Mouse (Mus musculus): ENCODE data around the gene Lsm7. TPM values are rescaled to one million over a fixed set of nuclear protein-coding genes. Genes with fewer than 3 reads are reported as not detected.
A peak's percentile ranks its signal among the peaks of the same experiment; 100 is the strongest.

The Lsm7 gene
- polyA plus RNA-seq, 1 experiment from 2014 or later, result 290 TPM

GRCm38 (mm10) chr10:80880901-80881300 is 25.9 kb upstream of the Lsm7 start:
- no peaks in the 10 kb centered on the region for H3K36me3 ChIP-seq (ENCODE audit: control insufficient read depth, insufficient read depth, low read length)
- no peak overlapping the region for H3K27ac ChIP-seq (ENCODE audit: low read depth, low read length)
- WGBS, result 81% methylated on average over 2 of the region's 2 CpGs
- ATAC-seq (ENCODE audit: low FRiP score) (no peak), DNase-seq (ENCODE audit: low spot score, missing footprints) (no peak)
- H3K4me1 ChIP-seq (ENCODE audit: control insufficient read depth, insufficient read depth, low read length), result no peaks in the 10 kb centered on the region
- no peaks in the 10 kb centered on the region for H3K27me3 ChIP-seq (ENCODE audit: control insufficient read depth, insufficient read depth, low read length)
- no peak overlapping the region for H3K4me2 ChIP-seq
- H3K9me3 ChIP-seq (ENCODE audit: control insufficient read depth, low read length), result no peaks in the 10 kb centered on the region
- H3K9ac ChIP-seq (ENCODE audit: low read length), result no peak overlapping the region
- no peak overlapping the region for H3K4me3 ChIP-seq (ENCODE audit: low read depth, low read length)

- no peak for ATAC-seq (ENCODE audit: low FRiP score)
- 25% methylated on average over 5 of the region's 5 CpGs for WGBS
- Histone ChIP-seq H3K27ac (ENCODE audit: low read depth, low read length) (no peak overlapping the region), H3K4me2 (no peak overlapping the region), H3K36me3 (ENCODE audit: control insufficient read depth, insufficient read depth, low read length) (no peaks in the 10 kb centered on the region), H3K9ac (ENCODE audit: low read length) (no peak overlapping the region), H3K27me3 (ENCODE audit: control insufficient read depth, insufficient read depth, low read length) (no peaks in the 10 kb centered on the region), H3K4me1 (ENCODE audit: control insufficient read depth, insufficient read depth, low read length) (no peaks in the 10 kb centered on the region), H3K9me3 (ENCODE audit: control insufficient read depth, low read length) (no peaks in the 10 kb centered on the region), H3K4me3 (ENCODE audit: low read depth, low read length) (no peak overlapping the region)
- peak; percentile 92 for DNase-seq (ENCODE audit: low spot score, missing footprints)
Observed at GRCm38 (mm10) chr10:80880131-80880641, 25.2 kb upstream of the Lsm7 start.

- Histone ChIP-seq H3K9me3 (ENCODE audit: control insufficient read depth, low read length) (no peaks in the 10 kb centered on the region), H3K4me2 (no peak overlapping the region), H3K27me3 (ENCODE audit: control insufficient read depth, insufficient read depth, low read length) (no peaks in the 10 kb centered on the region), H3K36me3 (ENCODE audit: control insufficient read depth, insufficient read depth, low read length) (no peaks in the 10 kb centered on the region), H3K27ac (ENCODE audit: low read depth, low read length) (no peak overlapping the region), H3K4me1 (ENCODE audit: control insufficient read depth, insufficient read depth, low read length) (no peaks in the 10 kb centered on the region), H3K4me3 (ENCODE audit: low read depth, low read length) (no peak overlapping the region), H3K9ac (ENCODE audit: low read length) (no peak overlapping the region)
- 18% methylated on average over 3 of the region's 3 CpGs for WGBS
- ATAC-seq (ENCODE audit: low FRiP score) (no peak), DNase-seq (ENCODE audit: low spot score, missing footprints) (peak; percentile 62)
Observed at GRCm38 (mm10) chr10:80876594-80876993, 21.6 kb upstream of the Lsm7 start.

GRCm38 (mm10) chr10:80876028-80876427 is 21.0 kb upstream of the Lsm7 start:
- Histone ChIP-seq H3K27ac (ENCODE audit: low read depth, low read length) (no peak overlapping the region), H3K4me3 (ENCODE audit: low read depth, low read length) (no peak overlapping the region), H3K4me2 (no peak overlapping the region), H3K36me3 (ENCODE audit: control insufficient read depth, insufficient read depth, low read length) (no peaks in the 10 kb centered on the region), H3K9ac (ENCODE audit: low read length) (no peak overlapping the region), H3K27me3 (ENCODE audit: control insufficient read depth, insufficient read depth, low read length) (no peaks in the 10 kb centered on the region), H3K4me1 (ENCODE audit: control insufficient read depth, insufficient read depth, low read length) (no peaks in the 10 kb centered on the region), H3K9me3 (ENCODE audit: control insufficient read depth, low read length) (no peaks in the 10 kb centered on the region)
- WGBS, result 26% methylated on average over 5 of the region's 5 CpGs
- ATAC-seq (ENCODE audit: low FRiP score) (0 out of 2 replicates have a peak, but pooled peaks have one; percentile 40), DNase-seq (ENCODE audit: low spot score, missing footprints) (peak; percentile 86)

GRCm38 (mm10) chr10:80874035-80874434 is 19.0 kb upstream of the Lsm7 start:
- ATAC-seq (ENCODE audit: low FRiP score) (no peak), DNase-seq (ENCODE audit: low spot score, missing footprints) (no peak)
- Histone ChIP-seq H3K27me3 (ENCODE audit: control insufficient read depth, insufficient read depth, low read length) (no peaks in the 10 kb centered on the region), H3K27ac (ENCODE audit: low read depth, low read length) (no peak overlapping the region), H3K9ac (ENCODE audit: low read length) (no peak overlapping the region), H3K36me3 (ENCODE audit: control insufficient read depth, insufficient read depth, low read length) (no peaks in the 10 kb centered on the region), H3K9me3 (ENCODE audit: control insufficient read depth, low read length) (no peaks in the 10 kb centered on the region), H3K4me1 (ENCODE audit: control insufficient read depth, insufficient read depth, low read length) (no peaks in the 10 kb centered on the region), H3K4me3 (ENCODE audit: low read depth, low read length) (no peak overlapping the region), H3K4me2 (no peak overlapping the region)
- 81% methylated on average over 9 of the region's 9 CpGs for WGBS

- Histone ChIP-seq H3K9me3 (ENCODE audit: control insufficient read depth, low read length) (no peaks in the 10 kb centered on the region), H3K4me3 (ENCODE audit: low read depth, low read length) (no peak within 1 kb of the TSS), H3K4me2 (no peak within 1 kb of the TSS), H3K36me3 (ENCODE audit: control insufficient read depth, insufficient read depth, low read length) (0 out of 2 replicates have a peak, but pooled peaks cover 4% of the 10 kb centered on the region), H3K4me1 (ENCODE audit: control insufficient read depth, insufficient read depth, low read length) (no peaks in the 10 kb centered on the region), H3K27me3 (ENCODE audit: control insufficient read depth, insufficient read depth, low read length) (no peaks in the 10 kb centered on the region), H3K9ac (ENCODE audit: low read length) (no peak within 1 kb of the TSS), H3K27ac (ENCODE audit: low read depth, low read length) (no peak within 1 kb of the TSS)
- 31% methylated on average over 9 of the region's 9 CpGs for WGBS
- no peak for DNase-seq (ENCODE audit: low spot score, missing footprints)
- ATAC-seq (ENCODE audit: low FRiP score), result no peak
Observed at GRCm38 (mm10) chr10:80871581-80871980, 16.6 kb upstream of the Lsm7 start, which contains the start of gene Tmprss9. TSS of gene Tmprss9 (plus strand) at chr10:80871848.

- 72% methylated on average over 4 of the region's 6 CpGs for WGBS
- ATAC-seq (ENCODE audit: low FRiP score) (no peak), DNase-seq (ENCODE audit: low spot score, missing footprints) (no peak)
- Histone ChIP-seq H3K4me2 (no peak overlapping the region), H3K9me3 (ENCODE audit: control insufficient read depth, low read length) (no peaks in the 10 kb centered on the region), H3K9ac (ENCODE audit: low read length) (no peak overlapping the region), H3K27ac (ENCODE audit: low read depth, low read length) (no peak overlapping the region), H3K36me3 (ENCODE audit: control insufficient read depth, insufficient read depth, low read length) (0 out of 2 replicates have a peak, but pooled peaks cover 4% of the 10 kb centered on the region), H3K27me3 (ENCODE audit: control insufficient read depth, insufficient read depth, low read length) (no peaks in the 10 kb centered on the region), H3K4me1 (ENCODE audit: control insufficient read depth, insufficient read depth, low read length) (no peaks in the 10 kb centered on the region), H3K4me3 (ENCODE audit: low read depth, low read length) (no peak overlapping the region)
Observed at GRCm38 (mm10) chr10:80870993-80871392, 16.0 kb upstream of the Lsm7 start.

GRCm38 (mm10) chr10:80864446-80864845 is 9.4 kb upstream of the Lsm7 start:
- no peaks in the 10 kb centered on the region for H3K9me3 ChIP-seq (ENCODE audit: control insufficient read depth, low read length)
- H3K9ac ChIP-seq (ENCODE audit: low read length), result no peak overlapping the region
- H3K27me3 ChIP-seq (ENCODE audit: control insufficient read depth, insufficient read depth, low read length), result no peaks in the 10 kb centered on the region
- DNase-seq (ENCODE audit: low spot score, missing footprints) (no peak), ATAC-seq (ENCODE audit: low FRiP score) (no peak)
- WGBS, result 93% methylated on average over 16 of the region's 16 CpGs
- no peaks in the 10 kb centered on the region for H3K4me1 ChIP-seq (ENCODE audit: control insufficient read depth, insufficient read depth, low read length)
- H3K4me3 ChIP-seq (ENCODE audit: low read depth, low read length), result no peak overlapping the region
- no peak overlapping the region for H3K27ac ChIP-seq (ENCODE audit: low read depth, low read length)
- 0 out of 2 replicates have a peak, but pooled peaks cover 5% of the 10 kb centered on the region for H3K36me3 ChIP-seq (ENCODE audit: control insufficient read depth, insufficient read depth, low read length)
- H3K4me2 ChIP-seq, result no peak overlapping the region

- no peak overlapping the region for H3K4me3 ChIP-seq (ENCODE audit: low read depth, low read length)
- no peak for DNase-seq (ENCODE audit: low spot score, missing footprints)
- no peak overlapping the region for H3K4me2 ChIP-seq
- H3K27ac ChIP-seq (ENCODE audit: low read depth, low read length), result no peak overlapping the region
- H3K27me3 ChIP-seq (ENCODE audit: control insufficient read depth, insufficient read depth, low read length), result no peaks in the 10 kb centered on the region
- H3K9me3 ChIP-seq (ENCODE audit: control insufficient read depth, low read length), result no peaks in the 10 kb centered on the region
- peaks cover 4% of the 10 kb centered on the region; the same call in 1 of the 2 replicates for H3K4me1 ChIP-seq (ENCODE audit: control insufficient read depth, insufficient read depth, low read length)
- WGBS, result 90% methylated on average over 5 of the region's 5 CpGs
- ATAC-seq (ENCODE audit: low FRiP score), result no peak
- H3K9ac ChIP-seq (ENCODE audit: low read length), result no peak overlapping the region
- H3K36me3 ChIP-seq (ENCODE audit: control insufficient read depth, insufficient read depth, low read length), result 0 out of 2 replicates have a peak, but pooled peaks cover 2% of the 10 kb centered on the region
Observed at GRCm38 (mm10) chr10:80862305-80862704, 7.3 kb upstream of the Lsm7 start.
